Mouse (Mus musculus) brain, embryonic 14.5 days (tissue): Measurements from ENCODE around the gene Hipk2. TPM values are rescaled to one million over a fixed set of nuclear protein-coding genes. Genes with fewer than 3 reads are reported as not detected.
"Not testable (repeated sequence)": the region's sequence is repeated elsewhere in the genome, so short reads cannot be mapped to it uniquely, and the experiment has no call there.

Experiments used
- DNase-seq: peaks from one replicate; pipeline ENCODE4 v3.0.0-alpha.2; 2011; ENCODE audit warnings: low read depth
- CTCF ChIP-seq: fragments of 200-500 bp; IDR thresholded peaks from 2 replicates; pipeline ENCODE4 v1.5.1; 2012; ENCODE audit warnings: inconsistent platforms, mild to moderate bottlenecking, moderate library complexity, borderline replicate concordance; ENCODE audit not compliant: insufficient read depth, insufficient read length; ENCODE audit errors: extremely low read depth
- POLR2A ChIP-seq: fragments of 200-500 bp; IDR thresholded peaks from 2 replicates; pipeline ENCODE4 v1.6.1; 2012; ENCODE audit warnings: mild to moderate bottlenecking, inconsistent platforms, borderline replicate concordance; ENCODE audit not compliant: poor library complexity, insufficient read depth, insufficient read length, severe bottlenecking; ENCODE audit errors: extremely low read depth
- polyA plus RNA-seq: library from polyadenylated mRNA; depleted of rRNA; stranded (reverse); fragments of >200 nt; gene quantifications from 2 replicates; pipeline ENCODE4 v1.2.3, GENCODE M21; 2012

Hipk2 gene
- polyA plus RNA-seq, 1 experiment, result 48.7 TPM

DNA sequence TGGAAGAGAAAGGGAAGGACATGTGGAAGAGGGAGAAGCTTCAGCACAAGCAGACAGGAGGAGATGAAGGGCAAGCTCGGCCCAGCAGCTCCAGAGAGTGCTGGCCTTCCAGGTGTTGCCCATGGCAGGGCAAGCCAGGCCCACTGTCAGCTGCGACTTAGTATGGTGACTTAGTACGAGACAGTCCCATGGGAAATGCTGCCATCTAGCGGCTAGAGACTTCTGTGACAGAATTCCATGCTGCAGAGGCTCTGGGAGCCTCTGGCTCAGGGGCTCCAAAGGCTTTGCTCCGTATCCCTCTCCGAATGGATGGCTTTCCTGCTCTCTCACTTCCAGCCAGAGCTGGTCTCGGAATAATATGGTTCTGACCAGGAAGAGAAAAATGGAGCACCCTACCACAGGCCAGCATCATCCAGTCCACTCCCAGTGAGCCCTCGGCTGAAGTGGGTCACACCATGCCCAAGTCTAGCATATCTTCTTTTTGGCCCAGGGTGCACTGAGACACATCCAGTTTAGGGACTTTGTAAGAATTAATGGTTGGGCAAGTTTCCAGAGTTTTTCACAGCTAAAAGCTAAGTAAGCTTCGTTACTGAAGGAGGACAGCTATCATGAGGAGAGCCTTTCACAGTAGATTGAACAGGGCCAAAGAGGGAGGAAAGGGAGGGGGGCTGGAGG is 180.4 kb downstream of the Hipk2 start:
- TF ChIP-seq CTCF (peak; percentile 86), POLR2A (no peak)
- DNase-seq, result peak; percentile 94

DNA sequence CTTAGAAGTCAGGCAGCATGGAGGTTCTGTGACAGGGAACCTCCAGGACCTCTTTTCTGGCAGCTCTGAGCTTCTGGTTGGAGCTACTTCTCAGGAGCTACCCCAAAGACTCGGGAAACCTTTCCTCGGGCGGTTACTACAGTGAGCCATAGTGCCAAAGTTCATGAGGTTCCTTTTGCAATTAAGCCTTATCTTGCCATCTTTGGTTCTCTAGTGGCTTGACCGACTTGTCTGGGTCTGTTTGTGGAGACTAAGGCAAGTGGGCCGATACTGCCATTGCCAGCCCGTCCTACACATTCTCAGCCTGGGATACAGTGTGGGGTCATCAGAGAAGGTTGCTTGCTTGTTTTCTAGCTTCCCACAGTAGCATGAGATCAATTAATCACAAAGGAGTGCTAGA is 183.4 kb downstream of the Hipk2 start:
- no peak for DNase-seq
- TF ChIP-seq CTCF (no peak), POLR2A (no peak)

DNA sequence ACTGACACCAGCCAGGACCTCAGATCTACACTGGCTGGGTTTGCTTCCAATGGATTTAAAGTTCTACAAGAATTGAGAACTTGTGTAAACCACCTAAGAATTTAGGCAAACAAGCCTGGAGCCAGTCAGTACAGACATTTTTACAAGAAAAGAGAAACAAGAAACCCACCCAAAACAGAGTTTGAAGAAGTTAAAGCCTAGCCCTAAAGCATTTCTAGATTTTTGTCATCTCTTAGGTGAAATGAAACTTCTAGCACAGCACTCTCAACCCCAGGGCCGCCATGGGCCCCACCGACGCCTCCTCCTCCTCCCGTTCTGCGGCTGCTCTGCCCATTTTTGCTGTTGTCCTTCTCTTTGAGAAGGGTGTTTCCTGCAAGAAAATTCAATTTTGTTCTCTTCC is 184.9 kb downstream of the Hipk2 start:
- no peak for DNase-seq
- TF ChIP-seq CTCF (no peak), POLR2A (no peak)

DNA sequence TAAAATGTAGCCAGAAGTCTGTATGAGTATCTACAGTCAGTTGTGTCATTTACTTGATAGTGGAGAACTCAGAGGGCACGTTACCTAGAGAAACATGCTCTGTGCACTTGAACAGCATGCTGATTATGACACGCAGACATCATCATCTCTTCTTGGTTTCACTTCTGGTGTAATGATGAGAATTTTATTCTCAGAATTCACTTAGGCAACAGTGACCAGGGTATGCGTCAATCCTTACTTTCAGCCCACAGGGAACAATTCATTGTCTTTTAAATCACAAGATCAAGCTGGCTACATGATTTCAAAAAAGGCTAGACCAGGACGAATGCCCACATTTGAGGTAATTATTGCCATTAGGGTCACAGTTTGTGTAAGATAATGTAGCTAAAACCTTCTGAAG is 185.3 kb downstream of the Hipk2 start:
- no peak for DNase-seq
- TF ChIP-seq POLR2A (no peak), CTCF (no peak)

DNA sequence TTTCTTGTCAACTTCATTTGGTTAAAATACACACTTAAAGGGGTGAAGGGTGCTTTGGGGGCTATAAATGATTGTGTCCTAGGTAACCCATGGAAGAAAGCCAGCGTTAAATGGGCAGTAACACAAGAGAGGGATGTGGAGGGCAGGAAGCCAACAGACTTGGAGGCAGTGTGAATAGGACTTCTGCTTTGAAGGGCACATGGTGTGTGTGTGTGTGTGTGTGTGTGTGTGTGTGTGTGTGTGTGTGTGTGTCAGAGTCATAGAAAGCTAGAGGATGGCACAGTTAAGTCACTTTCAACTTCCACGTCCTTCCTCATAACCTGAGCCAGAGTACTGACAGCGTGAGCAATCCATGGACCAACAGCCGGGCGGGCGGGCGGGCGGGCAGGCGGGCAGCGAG is 187.1 kb downstream of the Hipk2 start:
- peak; percentile 56 for DNase-seq

DNA sequence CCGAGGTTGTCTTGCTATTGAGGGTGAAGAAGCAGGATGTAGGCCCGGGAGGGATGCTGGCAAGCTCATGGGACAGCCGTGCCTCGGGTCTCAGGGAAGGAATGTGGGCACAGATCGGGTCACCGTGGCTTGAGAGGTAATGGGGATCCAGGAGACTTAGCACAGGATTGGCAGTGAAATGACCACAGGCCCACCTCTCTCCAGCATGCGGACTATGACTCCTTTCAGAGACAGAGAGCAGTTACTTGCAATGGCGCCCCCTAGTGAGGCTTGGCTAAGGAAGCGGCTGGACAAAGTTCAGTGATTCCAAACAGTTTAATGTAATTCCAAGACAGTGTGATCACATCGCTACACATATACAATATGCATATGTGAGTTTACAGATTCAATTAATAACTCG is 188.7 kb downstream of the Hipk2 start:
- peak; percentile 39 for DNase-seq
- TF ChIP-seq CTCF (peak; percentile 66; the same call in 1 of the 2 replicates), POLR2A (no peak)

More for the DNA sequence above, 187.1 kb downstream of the Hipk2 start:
- no peak for TF ChIP-seq CTCF
- no peak for TF ChIP-seq POLR2A

DNA sequence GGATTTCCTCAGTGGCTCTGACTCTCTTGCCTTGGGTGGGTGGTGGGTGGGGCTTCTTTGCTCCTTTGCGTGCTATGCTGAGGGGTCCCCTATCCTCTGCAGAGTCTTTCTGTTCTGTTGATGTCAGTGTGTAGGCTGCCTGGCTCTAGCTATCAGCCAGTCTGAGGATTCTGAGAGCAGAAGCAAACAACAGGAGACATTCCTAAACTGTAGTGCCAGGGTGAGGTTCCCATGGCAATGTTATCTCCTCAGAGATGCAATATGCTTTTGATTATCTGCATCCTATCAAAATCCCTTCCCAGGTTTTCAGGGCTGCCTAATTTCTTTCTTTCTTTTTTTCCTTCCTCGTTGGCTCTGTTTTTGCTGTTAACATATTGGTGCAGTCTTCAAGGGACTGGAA is 193.4 kb downstream of the Hipk2 start:
- no peak for DNase-seq
- TF ChIP-seq POLR2A (no peak), CTCF (no peak)

DNA sequence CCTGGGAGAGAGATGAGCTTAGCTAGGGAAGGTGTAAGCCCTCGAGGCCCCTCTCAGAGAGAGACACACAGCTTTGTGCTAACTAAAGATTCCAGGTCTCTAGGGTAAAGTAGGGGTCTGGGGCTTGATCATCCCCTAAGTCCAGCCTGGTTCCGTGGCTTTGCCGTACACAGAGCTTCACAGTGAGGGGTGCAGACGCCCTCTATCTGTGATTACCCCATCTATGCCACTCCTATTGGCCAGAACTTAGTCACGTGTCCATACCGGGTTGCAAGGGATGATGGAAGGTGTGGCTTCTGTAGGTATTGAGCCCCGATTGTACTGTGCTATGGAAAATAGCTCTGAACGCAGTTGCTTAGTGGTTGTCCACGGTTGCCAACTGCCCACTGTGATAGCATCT is 198.3 kb downstream of the Hipk2 start:
- TF ChIP-seq CTCF, result no peak
- TF ChIP-seq POLR2A, result no peak
- no peak for DNase-seq

DNA sequence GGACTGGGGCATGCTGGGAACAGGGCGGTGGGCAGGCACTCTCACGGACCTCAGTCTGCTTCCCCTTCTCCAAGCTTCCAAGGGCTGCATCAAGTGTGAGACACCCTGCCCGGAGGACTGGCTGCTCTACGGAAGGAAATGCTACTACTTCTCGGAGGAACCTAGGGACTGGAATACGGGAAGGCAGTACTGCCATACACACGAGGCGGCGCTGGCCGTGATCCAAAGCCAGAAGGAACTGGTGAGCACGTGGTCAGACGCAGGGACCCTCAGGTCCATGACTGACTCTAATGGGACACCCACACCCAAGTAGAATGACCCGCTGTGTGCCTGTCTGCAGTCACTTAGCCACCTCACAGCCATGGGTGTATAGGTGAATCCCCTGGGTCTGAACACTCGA is 199.2 kb downstream of the Hipk2 start:
- no peak for DNase-seq
- TF ChIP-seq POLR2A, result no peak
- TF ChIP-seq CTCF, result no peak

DNA sequence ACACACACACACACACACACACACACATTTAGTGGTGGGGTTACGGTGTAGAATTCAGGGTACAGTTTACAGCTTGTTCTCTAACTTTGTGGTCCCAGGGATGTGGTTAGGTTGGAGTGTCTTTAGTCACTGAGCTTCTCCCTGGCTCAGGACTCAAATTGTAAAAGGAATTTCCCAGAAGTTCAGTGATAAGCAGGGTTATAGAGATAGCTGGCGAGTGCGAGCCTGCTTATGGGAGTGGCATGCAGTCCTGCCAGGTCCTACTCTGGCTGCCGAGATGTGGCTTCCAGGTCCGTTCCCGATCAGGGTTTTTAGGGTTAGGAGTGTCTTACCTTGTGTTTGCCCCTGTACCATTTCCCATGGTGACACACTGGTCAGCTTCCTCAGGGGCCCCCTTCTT is 199.7 kb downstream of the Hipk2 start:
- DNase-seq, result no peak
- TF ChIP-seq CTCF (no peak), POLR2A (no peak)

DNA sequence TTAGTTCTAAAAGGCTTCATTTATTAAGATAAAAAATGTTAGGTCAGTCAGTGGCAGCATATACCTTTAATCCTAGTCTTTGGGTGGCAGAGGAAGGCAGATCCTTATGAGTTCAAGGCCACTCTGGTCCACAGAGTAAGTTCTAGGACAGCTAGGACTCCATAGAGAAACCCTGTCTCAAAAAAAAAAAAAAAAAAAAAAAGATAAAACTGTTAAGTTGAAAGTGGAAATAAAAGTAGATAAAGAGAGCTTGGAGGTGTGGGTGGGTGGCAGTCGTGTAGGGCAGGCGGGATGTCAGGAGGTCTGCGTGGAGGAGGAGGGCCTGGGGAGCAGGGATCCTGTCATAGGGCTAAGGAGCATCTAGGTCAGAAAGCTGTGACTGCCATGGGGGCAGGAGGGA is 204.0 kb downstream of the Hipk2 start:
- no peak for DNase-seq
- TF ChIP-seq POLR2A (no peak), CTCF (no peak)

DNA sequence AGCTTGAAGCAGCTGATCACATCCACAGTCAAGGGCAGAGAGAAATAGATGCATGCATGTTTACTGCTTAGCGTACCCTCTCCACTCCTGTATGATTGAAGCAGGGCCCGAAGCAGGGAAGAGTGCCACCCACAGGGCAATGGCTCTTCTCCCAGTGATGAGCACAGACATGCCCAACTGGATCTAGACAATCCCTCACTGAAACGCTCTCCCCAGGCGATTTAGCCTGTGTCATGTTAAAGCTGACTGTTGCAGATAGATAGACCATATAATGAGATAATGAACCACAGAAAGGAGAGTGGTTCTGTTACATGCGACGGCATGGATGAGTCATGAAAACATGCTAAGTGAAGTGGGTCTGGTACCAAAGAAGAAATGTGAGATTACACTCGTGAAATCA is 204.7 kb downstream of the Hipk2 start:
- DNase-seq, result no peak
- TF ChIP-seq POLR2A (no peak), CTCF (no peak)

DNA sequence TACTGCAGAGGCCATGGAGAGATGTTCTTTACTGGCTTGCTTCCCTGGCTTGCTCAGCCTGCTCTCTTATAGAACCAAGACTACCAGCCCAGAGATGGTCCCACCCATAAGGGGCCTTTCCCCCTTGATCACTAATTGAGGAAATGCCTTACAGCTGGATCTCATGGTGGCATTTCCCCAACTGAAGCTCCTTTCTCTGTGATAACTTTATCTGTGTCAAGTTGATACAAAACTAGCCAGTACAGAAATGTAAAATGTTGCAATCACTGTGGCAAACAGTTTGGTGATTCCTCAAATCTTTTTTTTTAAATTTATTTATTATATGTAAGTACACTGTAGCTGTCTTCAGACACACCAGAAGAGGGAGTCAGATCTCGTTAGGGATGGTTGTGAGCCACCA is 205.5 kb downstream of the Hipk2 start:
- DNase-seq, result not testable (repeated sequence)
